Mouse (Mus musculus) intestine, embryonic 15.5 days (tissue): ENCODE data around the gene Kif27. TPM values are rescaled to one million over a fixed set of nuclear protein-coding genes. Genes with fewer than 3 reads are reported as not detected.
"Not testable (repeated sequence)": the region's sequence is repeated elsewhere in the genome, so short reads cannot be mapped to it uniquely, and the experiment has no call there.

Experiments
- ATAC-seq: fragments of 200-750 bp; cut with Nextera tagmentation; 2 replicates; pipeline ENCODE4 v1.8.0; 2017; ENCODE audit warnings: moderate TSS enrichment, moderate library complexity
- H3K27ac ChIP-seq: fragments of 300-500 bp; sonication (generic); 2 replicates; pipeline ENCODE4 v1.5.1; 2015; ENCODE audit warnings: mild to moderate bottlenecking, inconsistent platforms
- H3K27me3 ChIP-seq: fragments of 300-500 bp; sonication (generic); replicated peaks from 2 replicates; pipeline ENCODE4 v1.6.1; 2015; ENCODE audit warnings: inconsistent platforms
- H3K36me3 ChIP-seq: fragments of 300-500 bp; sonication (generic); 2 replicates; pipeline ENCODE4 v1.6.1; 2015; ENCODE audit warnings: inconsistent platforms
- H3K4me1 ChIP-seq: fragments of 300-500 bp; sonication (generic); replicated peaks from 2 replicates; pipeline ENCODE4 v1.6.1; 2015; ENCODE audit warnings: inconsistent platforms
- H3K4me2 ChIP-seq: fragments of 300-500 bp; sonication (generic); replicated peaks from 2 replicates; pipeline ENCODE4 v1.6.1; 2015; ENCODE audit warnings: mild to moderate bottlenecking, inconsistent platforms
- H3K4me3 ChIP-seq: fragments of 300-500 bp; sonication (generic); replicated peaks from 2 replicates; pipeline ENCODE4 v1.5.1; 2015; ENCODE audit warnings: inconsistent platforms
- H3K9ac ChIP-seq: fragments of 300-500 bp; sonication (generic); 2 replicates; pipeline ENCODE4 v1.6.1; 2015; ENCODE audit warnings: inconsistent platforms
- H3K9me3 ChIP-seq: fragments of 300-500 bp; sonication (generic); 2 replicates; pipeline ENCODE4 v1.6.1; 2016; ENCODE audit warnings: inconsistent platforms
- WGBS: fragments of 180-500 bp; shearing (Covaris S2); methylation state at CpG from one replicate; pipeline ENCODE4 v1.1.7; 2015; 5-methylcytosine and 5-hydroxymethylcytosine counted together
- polyA plus RNA-seq: library from polyadenylated mRNA; unstranded; fragments of >200 nt; fragmentation: Nextera tagmentation; extraction: Ambion mirVana; gene quantifications from 2 replicates; pipeline ENCODE4 v1.2.1, GENCODE M21; 2015

The Kif27 gene
- 0.40 and 0.69 TPM in 2 replicates for polyA plus RNA-seq

- peak; percentile 99 for ATAC-seq
Measured at GRCm38 (mm10) chr13:58358629-58359303, at the start of gene Kif27. Kif27 (minus strand) TSS chr13:58359122.

GRCm38 (mm10) chr13:58403243-58403642 lies 44.3 kb upstream of the Kif27 start, which contains the start of gene Hnrnpk:
Hnrnpk (minus strand) TSS chr13:58403343.
- not testable (repeated sequence) for H3K4me1 ChIP-seq, H3K9me3 ChIP-seq, ATAC-seq, H3K36me3 ChIP-seq, H3K27me3 ChIP-seq
- Histone ChIP-seq H3K9ac (peak within 1 kb of the TSS; percentile 99), H3K4me3 (peak within 1 kb of the TSS; percentile 97), H3K27ac (peak within 1 kb of the TSS; percentile 97), H3K4me2 (peak within 1 kb of the TSS; percentile 57)
- WGBS, result 5% methylated on average over 17 of the region's 17 CpGs

More at GRCm38 (mm10) chr13:58358629-58359303, at the start of gene Kif27:
- H3K9ac ChIP-seq, result peak within 1 kb of the TSS; percentile 67
- no peaks in the 10 kb centered on the region for H3K27me3 ChIP-seq
- H3K27ac ChIP-seq, result peak within 1 kb of the TSS; percentile 75
- under 1% methylated on average over 85 of the region's 85 CpGs for WGBS
- H3K4me2 ChIP-seq, result peak within 1 kb of the TSS; percentile 99
- no peaks in the 10 kb centered on the region for H3K4me1 ChIP-seq
- no peaks in the 10 kb centered on the region for H3K36me3 ChIP-seq
- H3K4me3 ChIP-seq, result peak within 1 kb of the TSS; percentile 74
- no peaks in the 10 kb centered on the region for H3K9me3 ChIP-seq

GRCm38 (mm10) chr13:58402744-58403110 lies 43.8 kb upstream of the Kif27 start:
- Histone ChIP-seq H3K27me3 (no peaks in the 10 kb centered on the region), H3K36me3 (no peaks in the 10 kb centered on the region), H3K4me3 (peak overlapping the region; percentile 97), H3K27ac (peak overlapping the region; percentile 97), H3K4me2 (peak overlapping the region; percentile 57), H3K9ac (peak overlapping the region; percentile 99), H3K4me1 (no peaks in the 10 kb centered on the region), H3K9me3 (no peaks in the 10 kb centered on the region)
- WGBS, result 0% methylated on average over 34 of the region's 48 CpGs
- peak; percentile 83 for ATAC-seq

GRCm38 (mm10) chr13:58402003-58402743 lies 43.3 kb upstream of the Kif27 start, which contains the start of gene Rmi1:
Rmi1 (plus strand) TSS chr13:58402248.
- no peaks in the 10 kb centered on the region for H3K4me1 ChIP-seq
- peak within 1 kb of the TSS; percentile 99 for H3K9ac ChIP-seq
- no peaks in the 10 kb centered on the region for H3K27me3 ChIP-seq
- WGBS, result under 1% methylated on average over 88 of the region's 91 CpGs
- H3K9me3 ChIP-seq, result no peaks in the 10 kb centered on the region
- no peaks in the 10 kb centered on the region for H3K36me3 ChIP-seq
- peak within 1 kb of the TSS; percentile 97 for H3K4me3 ChIP-seq
- ATAC-seq, result peak; percentile 95
- H3K4me2 ChIP-seq, result peak within 1 kb of the TSS; percentile 59
- peak within 1 kb of the TSS; percentile 97 for H3K27ac ChIP-seq

GRCm38 (mm10) chr13:58401135-58402002 lies 42.4 kb upstream of the Kif27 start:
- peak; percentile 42 for ATAC-seq
- Histone ChIP-seq H3K4me2 (peak overlapping the region; percentile 59), H3K27ac (peak overlapping the region; percentile 97), H3K27me3 (no peaks in the 10 kb centered on the region), H3K36me3 (no peaks in the 10 kb centered on the region), H3K9me3 (no peaks in the 10 kb centered on the region), H3K4me3 (peak overlapping the region; percentile 97), H3K4me1 (no peaks in the 10 kb centered on the region), H3K9ac (peak overlapping the region; percentile 99)
- WGBS, result under 1% methylated on average over 56 of the region's 100 CpGs

- H3K9ac ChIP-seq, result peak overlapping the region; percentile 99
- H3K4me2 ChIP-seq, result peak overlapping the region; percentile 59
- whole genome bisulfite sequencing, result under 1% methylated on average over 11 of the region's 11 CpGs
- H3K36me3 ChIP-seq, result peaks cover 4% of the 10 kb centered on the region; the same call in 1 of the 2 replicates
- no peaks in the 10 kb centered on the region for H3K27me3 ChIP-seq
- no peaks in the 10 kb centered on the region for H3K4me1 ChIP-seq
- no peak overlapping the region for H3K27ac ChIP-seq
- no peaks in the 10 kb centered on the region for H3K9me3 ChIP-seq
- ATAC-seq, result no peak
- peak overlapping the region; percentile 97 for H3K4me3 ChIP-seq
Measured at GRCm38 (mm10) chr13:58400576-58400975, 41.7 kb upstream of the Kif27 start.

- Histone ChIP-seq H3K4me2 (no peak overlapping the region), H3K9me3 (no peaks in the 10 kb centered on the region), H3K4me1 (no peaks in the 10 kb centered on the region), H3K9ac (no peak overlapping the region), H3K27ac (no peak overlapping the region), H3K27me3 (no peaks in the 10 kb centered on the region), H3K4me3 (no peak overlapping the region), H3K36me3 (peaks cover 16% of the 10 kb centered on the region; the same call in 1 of the 2 replicates)
- ATAC-seq, result no peak
- WGBS, result 86% methylated on average over 13 of the region's 13 CpGs
Measured at GRCm38 (mm10) chr13:58397651-58398050, 38.7 kb upstream of the Kif27 start.

- not testable (repeated sequence) for H3K4me3 ChIP-seq, H3K27ac ChIP-seq, H3K4me1 ChIP-seq, H3K27me3 ChIP-seq, H3K4me2 ChIP-seq, H3K9me3 ChIP-seq, H3K9ac ChIP-seq, ATAC-seq
- H3K36me3 ChIP-seq, result peaks cover 25% of the 10 kb centered on the region; the same call in 1 of the 2 replicates
- 83% methylated on average over 11 of the region's 11 CpGs for WGBS
Measured at GRCm38 (mm10) chr13:58394392-58394791, 35.5 kb upstream of the Kif27 start.

GRCm38 (mm10) chr13:58389324-58389951 lies 30.5 kb upstream of the Kif27 start:
- H3K4me3 ChIP-seq, result no peak overlapping the region
- peaks cover 7% of the 10 kb centered on the region for H3K4me1 ChIP-seq

GRCm38 (mm10) chr13:58388379-58388778 lies 29.5 kb upstream of the Kif27 start:
- Histone ChIP-seq H3K36me3 (peaks cover 11% of the 10 kb centered on the region; the same call in 1 of the 2 replicates), H3K4me2 (no peak overlapping the region), H3K4me3 (no peak overlapping the region), H3K9me3 (no peaks in the 10 kb centered on the region), H3K27me3 (no peaks in the 10 kb centered on the region), H3K4me1 (peaks cover 10% of the 10 kb centered on the region), H3K9ac (no peak overlapping the region), H3K27ac (no peak overlapping the region)
- no peak for ATAC-seq
- WGBS, result 46% methylated on average over 3 of the region's 3 CpGs

More at GRCm38 (mm10) chr13:58389324-58389951, 30.5 kb upstream of the Kif27 start:
- Histone ChIP-seq H3K9ac (no peak overlapping the region), H3K36me3 (peaks cover 18% of the 10 kb centered on the region; the same call in 1 of the 2 replicates), H3K27me3 (no peaks in the 10 kb centered on the region), H3K4me2 (no peak overlapping the region), H3K27ac (no peak overlapping the region), H3K9me3 (no peaks in the 10 kb centered on the region)
- WGBS, result 79% methylated on average over 2 of the region's 2 CpGs
- ATAC-seq, result no peak

GRCm38 (mm10) chr13:58387948-58388347 lies 29.0 kb upstream of the Kif27 start:
- H3K4me1 ChIP-seq, result peaks cover 10% of the 10 kb centered on the region
- H3K27me3 ChIP-seq, result no peaks in the 10 kb centered on the region
- 12% methylated on average over 7 of the region's 7 CpGs for WGBS
- no peaks in the 10 kb centered on the region for H3K9me3 ChIP-seq
- H3K27ac ChIP-seq, result no peak overlapping the region
- peaks cover 11% of the 10 kb centered on the region; the same call in 1 of the 2 replicates for H3K36me3 ChIP-seq
- no peak overlapping the region for H3K9ac ChIP-seq
- no peak overlapping the region for H3K4me3 ChIP-seq
- peak; percentile 44 for ATAC-seq
- H3K4me2 ChIP-seq, result no peak overlapping the region
